Mouse (Mus musculus) heart, postnatal 10 days (tissue): ENCODE results near the gene Phtf2. TPM values are rescaled to one million over a fixed set of nuclear protein-coding genes. Genes with fewer than 3 reads are reported as not detected.
"Not testable (repeated sequence)": the region's sequence is repeated elsewhere in the genome, so short reads cannot be mapped to it uniquely, and the experiment has no call there.

Source experiments
- DNase-seq, 2 experiments: peaks; one replicate each; pipeline ENCODE4 v3.0.0; 2021
- intact Hi-C: fragments of 180-260 bp; cut with DNase I; formaldehyde crosslinking; loops from one replicate; pipeline ENCODE4 v1.15.1; 2025
- total RNA-seq, 2 experiments: library from RNA; stranded (reverse); gene quantifications; 2 replicates each; pipeline ENCODE4 v1.2.3; 2021

The Phtf2 gene
- total RNA-seq, 2 experiments from 2014 or later, result 75.6 to 82.3 TPM

DNA sequence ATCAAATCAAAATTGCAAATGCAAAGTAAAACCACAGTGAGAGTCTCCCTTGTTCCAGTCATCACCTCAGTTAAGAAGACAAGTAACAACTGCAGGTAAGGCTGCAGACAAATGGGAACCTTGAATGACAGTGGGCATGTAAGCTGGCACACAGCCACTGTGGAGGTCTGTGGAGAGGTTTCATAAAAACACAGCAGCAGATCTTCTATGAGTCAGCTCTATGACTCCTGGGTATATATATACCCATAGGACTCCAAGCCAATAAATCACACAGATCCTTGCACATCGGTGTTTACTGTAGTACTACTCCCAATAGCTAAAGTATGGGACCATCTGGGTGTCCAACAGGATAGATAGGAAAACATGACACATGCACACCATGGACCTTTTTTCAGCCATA lies 8.8 kb downstream of the Phtf2 start:
- no peak for DNase-seq
- intact Hi-C loops, result no loop called here

GRCm38 (mm10) chr5:20865193-20865755 lies 16.6 kb downstream of the Phtf2 start:
- no peak for DNase-seq

DNA sequence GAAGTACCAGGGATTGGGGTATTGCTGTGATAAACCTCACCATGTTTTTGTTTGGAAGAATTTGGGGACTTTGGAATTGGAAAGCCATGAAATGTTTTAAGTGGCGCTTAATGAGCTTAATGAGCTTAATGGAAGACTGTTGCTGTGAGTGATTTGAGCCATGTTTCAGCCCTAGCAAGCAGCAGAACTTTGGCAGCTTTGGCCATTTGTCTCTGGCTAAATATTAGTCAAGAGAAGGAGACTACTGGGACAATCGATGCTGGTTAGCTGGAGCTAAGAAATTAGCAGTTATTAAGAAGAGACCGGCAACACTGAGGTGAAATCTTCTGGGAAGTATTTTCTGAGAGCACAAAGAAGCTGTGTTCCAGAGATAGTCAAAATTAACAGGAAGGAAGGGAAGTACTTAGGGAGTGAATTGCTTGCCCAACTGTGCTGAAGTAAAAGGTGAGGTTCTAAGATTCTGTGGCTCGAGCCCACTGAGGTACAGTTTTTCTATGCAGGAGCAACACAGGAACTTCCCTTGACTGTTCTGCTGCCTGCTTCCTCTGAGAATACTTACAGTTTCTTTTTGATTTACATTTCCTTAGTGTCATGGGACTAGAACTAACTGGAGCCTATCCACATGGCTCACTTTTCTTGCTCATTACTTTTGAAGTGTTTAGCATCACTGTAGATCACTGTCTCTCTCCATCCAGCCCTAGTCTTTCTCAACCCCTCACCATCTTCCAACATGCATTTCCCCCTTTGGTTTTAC lies 17.5 kb downstream of the Phtf2 start:
- intact Hi-C loops, result no loop called here

More at GRCm38 (mm10) chr5:20865193-20865755, 16.6 kb downstream of the Phtf2 start:
- intact Hi-C loops, result no loop called here

GRCm38 (mm10) chr5:20861901-20862300 lies 20.0 kb downstream of the Phtf2 start:
- intact Hi-C loops, result no loop called here
- DNase-seq, result no peak

More for the DNA sequence above, 17.5 kb downstream of the Phtf2 start:
- no peak for DNase-seq

DNA sequence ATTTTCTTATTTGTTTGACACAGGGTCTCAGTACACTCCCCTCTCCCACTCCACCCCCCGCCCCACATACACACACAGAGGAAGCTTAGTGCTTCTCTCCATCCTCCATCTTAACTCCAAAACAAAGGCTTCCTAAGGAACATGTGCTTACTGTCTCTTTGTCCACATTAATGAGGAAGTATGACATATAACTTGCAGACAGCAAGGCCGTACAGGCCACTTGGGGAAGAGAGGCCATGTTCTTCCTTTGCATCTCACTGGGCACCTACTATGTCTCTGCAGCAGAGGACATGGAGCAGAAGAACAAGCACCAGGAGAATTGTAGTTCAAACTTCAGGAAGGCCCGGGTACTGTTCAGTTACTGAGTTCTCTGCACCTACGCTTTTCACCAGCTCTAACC lies 21.4 kb downstream of the Phtf2 start:
- intact Hi-C loops, result no loop called here
- DNase-seq, result no peak

DNA sequence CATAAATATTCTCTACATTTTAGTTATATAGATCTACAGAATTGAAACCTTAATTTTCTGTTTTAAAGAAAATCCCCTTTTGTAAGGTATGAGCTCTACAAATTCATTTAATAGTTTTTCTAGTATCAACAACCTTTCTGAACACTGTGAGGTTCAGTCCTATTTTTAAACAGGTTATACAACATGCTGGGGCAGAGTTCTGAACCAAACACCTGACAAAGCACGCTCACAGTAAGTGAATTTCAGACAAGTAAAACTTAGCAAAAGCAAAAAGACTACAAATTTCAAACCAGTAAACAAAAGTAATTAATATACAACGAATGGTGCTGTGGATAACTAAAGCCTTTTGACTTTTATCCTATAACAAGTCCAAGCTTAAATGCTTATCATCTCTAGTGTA lies 23.5 kb downstream of the Phtf2 start:
- intact Hi-C loops, result no loop called here
- no peak for DNase-seq

DNA sequence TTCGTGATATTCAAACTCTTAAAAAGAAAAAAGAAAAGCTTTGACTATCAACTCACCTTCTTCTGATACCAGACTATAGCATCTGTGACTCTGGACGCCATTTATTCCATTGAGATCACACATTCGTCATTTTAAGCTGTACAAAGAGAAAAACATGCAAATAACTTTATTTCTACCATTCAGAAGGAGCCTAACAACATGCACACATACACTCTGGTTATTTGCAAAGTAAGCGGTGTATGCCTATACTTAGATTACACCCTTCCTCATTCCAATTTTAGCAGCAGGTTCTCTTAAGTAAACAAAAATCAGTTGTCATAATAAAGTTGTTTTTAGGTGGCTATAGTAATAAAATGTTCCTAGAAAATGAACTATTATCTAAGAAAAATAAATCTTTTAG lies 26.9 kb downstream of the Phtf2 start:
- intact Hi-C loops, result no loop called here
- no peak for DNase-seq

DNA sequence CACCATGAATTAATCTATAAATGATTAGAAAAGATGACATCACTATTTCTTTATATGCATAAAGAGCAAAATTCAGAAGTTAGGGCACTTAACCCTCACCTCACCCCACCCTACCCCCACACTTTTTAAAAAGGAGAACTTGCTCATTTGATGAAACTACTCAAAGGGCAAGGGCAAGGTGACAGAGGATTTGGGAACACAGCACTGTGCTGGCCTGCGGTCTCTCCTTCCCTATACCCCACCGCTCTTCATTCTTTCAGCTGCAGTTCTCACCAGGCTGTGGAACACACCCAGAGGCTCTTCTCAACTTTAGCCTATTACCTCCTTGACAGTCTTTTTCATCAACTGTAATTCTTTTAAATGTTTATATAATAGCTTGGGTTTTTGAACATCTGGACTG lies 34.9 kb downstream of the Phtf2 start:
- intact Hi-C loops, result no loop called here
- no peak for DNase-seq

DNA sequence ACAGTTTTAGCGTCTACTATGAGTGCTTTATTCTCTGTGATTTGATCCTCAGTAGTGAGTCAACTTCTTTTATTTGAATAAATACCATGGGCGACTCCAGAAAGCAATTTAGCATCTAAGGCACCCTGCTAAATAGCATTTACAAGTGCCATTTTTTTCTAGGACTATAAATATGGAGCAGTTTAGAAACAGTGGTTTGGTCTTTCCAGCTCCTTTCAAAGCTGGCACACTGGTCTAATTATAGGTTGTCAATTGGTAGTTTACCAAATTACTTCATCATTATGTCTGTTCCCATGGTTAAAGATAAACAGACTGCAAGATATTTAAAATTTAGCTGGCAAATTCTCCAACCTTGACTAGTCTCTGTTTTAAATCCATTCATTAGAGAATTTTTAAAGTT lies 38.1 kb downstream of the Phtf2 start:
- no peak for DNase-seq
- intact Hi-C loops, result no loop called here

DNA sequence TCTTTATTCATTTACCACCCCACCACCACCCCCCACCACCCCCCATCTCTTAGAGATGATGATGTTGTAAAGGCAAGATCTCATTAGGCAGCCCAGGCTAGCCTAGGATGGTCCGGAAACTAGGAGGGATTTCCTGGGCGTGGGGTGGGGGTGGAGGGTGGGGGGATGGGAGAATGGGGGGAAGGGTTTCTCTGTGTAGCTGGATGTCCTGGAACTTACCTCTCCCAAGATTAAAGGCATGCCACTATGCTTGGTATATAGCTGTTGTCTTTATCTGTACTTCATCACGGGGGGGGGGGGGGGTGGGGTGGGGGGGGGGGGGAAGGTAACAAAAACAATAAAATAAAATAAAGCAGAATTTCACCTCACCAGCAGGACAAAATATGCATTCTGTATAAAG lies 38.5 kb downstream of the Phtf2 start:
- intact Hi-C loops, result no loop called here
- no peak for DNase-seq

DNA sequence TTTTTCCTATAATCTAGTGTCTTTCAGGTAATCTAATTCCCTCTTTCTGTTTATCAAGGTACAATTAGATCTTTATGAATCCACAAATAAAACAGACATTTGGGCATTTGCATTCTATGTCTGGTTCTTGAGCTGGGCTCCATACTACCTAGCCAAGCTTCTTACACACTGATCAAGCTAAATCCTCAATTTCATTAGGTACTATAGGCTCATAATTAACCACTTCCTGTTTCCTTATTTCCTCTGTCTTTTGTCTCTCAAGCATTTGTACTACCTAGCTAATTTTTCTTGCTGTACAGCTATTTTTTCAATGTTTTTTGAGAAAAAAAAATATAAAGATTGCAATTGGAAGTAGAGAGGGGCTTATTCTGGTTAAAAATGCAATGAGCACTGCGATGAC lies 44.8 kb downstream of the Phtf2 start:
- intact Hi-C loops, result no loop called here

GRCm38 (mm10) chr5:20834399-20834798 lies 47.5 kb downstream of the Phtf2 start:
- DNase-seq, result no peak
- intact Hi-C loops, result no loop called here

More for the DNA sequence above, 44.8 kb downstream of the Phtf2 start:
- no peak for DNase-seq

DNA sequence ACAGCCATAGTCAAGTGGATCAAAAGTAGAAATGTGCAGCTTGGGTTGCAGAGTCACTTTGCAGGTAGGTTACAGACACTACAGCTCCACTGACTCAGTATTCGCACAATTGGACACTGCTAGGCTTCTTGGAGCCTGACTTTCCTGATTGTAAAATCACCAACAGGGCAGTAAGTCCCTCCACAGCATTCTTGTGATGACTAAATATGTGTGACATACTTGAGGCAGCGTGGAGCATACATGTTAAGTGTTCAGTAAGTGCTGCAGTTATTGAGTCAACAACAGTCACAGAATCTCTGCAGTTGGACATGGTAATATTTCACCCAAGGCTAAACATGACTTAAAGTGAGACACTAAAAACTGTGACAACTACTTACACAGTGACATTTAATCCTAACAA lies 50.5 kb downstream of the Phtf2 start:
- DNase-seq, result no peak
- intact Hi-C loops, result no loop called here

DNA sequence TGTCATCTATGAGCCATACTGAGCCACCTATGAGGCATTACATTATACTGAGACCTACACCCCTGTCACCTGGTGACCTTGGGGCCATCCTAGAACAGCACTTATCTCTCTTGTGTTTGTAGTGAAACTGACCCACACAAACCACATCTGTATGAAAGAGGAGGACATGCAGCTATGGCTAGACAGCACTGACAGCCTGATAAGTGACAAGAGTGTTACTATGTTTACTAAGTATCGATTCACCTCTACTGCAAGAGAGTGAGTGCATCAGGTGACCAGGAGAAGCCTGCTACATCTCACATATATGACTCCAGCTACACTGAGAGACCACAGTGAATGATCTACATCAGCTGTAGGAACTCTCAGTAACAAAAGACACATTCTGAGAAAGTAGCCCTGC lies 51.2 kb downstream of the Phtf2 start:
- no peak for DNase-seq
- intact Hi-C loops, result no loop called here

- intact Hi-C loops, result no loop called here
- DNase-seq, result peak; percentile 23 to 48
These were observed 60.3 kb downstream of the Phtf2 start for GRCm38 (mm10) chr5:20821647-20822046.

GRCm38 (mm10) chr5:20821122-20821521 lies 60.8 kb downstream of the Phtf2 start:
- intact Hi-C loops, result no loop called here
- peak; percentile 59 to 66 for DNase-seq

GRCm38 (mm10) chr5:20815094-20815493 lies 66.8 kb downstream of the Phtf2 start:
- intact Hi-C loops, result no loop called here

DNA sequence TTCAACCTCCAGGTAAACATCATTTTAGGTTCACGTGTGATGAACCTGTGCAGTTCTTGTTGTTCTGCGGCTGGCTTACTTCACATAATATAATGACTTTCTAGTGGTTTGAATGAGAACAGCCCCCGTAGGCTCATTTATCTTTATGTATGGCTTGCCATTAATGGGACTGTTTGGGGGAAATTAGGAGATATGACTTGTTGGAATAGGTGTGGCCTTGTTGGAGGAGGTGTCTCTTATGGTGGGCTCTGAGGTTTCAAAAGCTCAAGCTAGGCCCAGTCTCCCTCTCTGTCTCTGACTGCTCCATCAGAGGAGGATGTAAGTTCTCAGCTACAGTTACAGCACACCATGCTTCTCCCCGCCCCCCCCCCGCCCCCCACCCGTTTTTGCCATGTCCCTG lies 71.5 kb downstream of the Phtf2 start:
- intact Hi-C loops, result loop anchor here (5.0 kb wide), 1 partner anchor 67 kb away; no protein-coding TSS in a partner anchor
- no peak for DNase-seq

More at GRCm38 (mm10) chr5:20815094-20815493, 66.8 kb downstream of the Phtf2 start:
- no peak for DNase-seq

DNA sequence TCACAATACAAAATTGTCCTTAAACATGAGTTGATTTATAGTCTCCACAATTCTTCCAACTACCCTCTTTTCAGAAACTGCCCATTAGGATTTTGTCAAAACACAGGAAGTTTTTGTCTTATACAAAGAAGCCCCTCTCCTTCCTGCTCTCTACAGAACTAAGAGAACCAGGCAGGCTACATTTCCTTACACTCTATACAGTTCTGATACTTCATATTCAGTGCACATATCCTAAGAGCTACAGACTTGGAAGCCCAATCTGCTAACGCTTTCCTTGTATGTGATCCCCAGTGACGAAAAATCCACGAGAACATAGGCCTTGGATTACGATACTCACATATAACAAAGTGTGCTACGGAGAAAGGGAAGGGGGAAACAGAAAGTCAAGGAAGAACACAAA lies 86.0 kb downstream of the Phtf2 start:
- no peak for DNase-seq
- intact Hi-C loops, result no loop called here

GRCm38 (mm10) chr5:20791793-20792554 lies 90.0 kb downstream of the Phtf2 start:
- intact Hi-C loops, result no loop called here
- DNase-seq, result peak; percentile 73 to 74

DNA sequence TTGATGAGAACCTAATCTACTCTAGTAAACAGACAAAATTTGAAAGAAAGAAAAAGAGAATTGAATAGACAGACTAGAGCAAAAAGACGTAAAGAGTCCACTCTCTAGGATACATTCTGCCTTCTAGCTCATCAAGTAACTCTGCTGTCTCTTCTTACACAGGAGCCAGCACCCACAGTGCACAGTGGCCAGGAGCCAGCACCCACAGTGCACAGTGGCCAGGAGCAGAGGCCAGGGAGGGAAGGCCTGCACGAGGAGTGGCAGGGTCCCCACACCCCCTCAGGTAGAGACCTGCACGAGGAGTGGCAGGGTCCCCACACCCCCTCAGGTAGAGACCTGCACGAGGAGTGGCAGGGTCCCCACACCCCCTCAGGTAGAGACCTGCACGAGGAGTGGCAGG lies 95.5 kb downstream of the Phtf2 start:
- intact Hi-C loops, DNase-seq: not testable (repeated sequence)

GRCm38 (mm10) chr5:20781116-20781515 lies 100.8 kb downstream of the Phtf2 start:
- intact Hi-C loops, result no loop called here
- DNase-seq, result no peak
